Mouse (Mus musculus): ENCODE data around the gene Gars.

Gene Gars

DNA sequence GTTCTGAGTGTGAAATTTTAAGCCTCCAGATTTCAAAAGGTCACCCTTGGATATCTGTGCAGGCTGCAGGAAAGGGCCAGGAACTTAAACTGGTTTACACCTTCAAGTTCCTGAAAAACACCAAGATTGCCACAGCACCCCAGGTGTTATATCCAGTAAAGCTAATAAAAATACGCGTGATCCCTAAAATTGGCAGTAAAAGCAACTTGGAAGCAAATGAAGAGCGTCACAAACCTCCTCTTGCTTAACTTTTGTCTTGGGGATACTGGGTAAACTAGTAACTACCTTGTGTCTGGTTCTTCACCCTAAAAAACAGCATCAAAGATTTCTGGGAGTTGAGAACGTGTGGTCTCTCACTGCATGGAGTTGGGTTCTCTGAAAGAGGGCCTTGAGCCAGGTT is 1.1 kb upstream of the Gars start:
- in situ Hi-C loops (cut with MboI, MseI): loop anchor here (5.0 kb wide), 1 partner anchor 44 kb away; the partner anchor contains the start of gene Ggct

DNA sequence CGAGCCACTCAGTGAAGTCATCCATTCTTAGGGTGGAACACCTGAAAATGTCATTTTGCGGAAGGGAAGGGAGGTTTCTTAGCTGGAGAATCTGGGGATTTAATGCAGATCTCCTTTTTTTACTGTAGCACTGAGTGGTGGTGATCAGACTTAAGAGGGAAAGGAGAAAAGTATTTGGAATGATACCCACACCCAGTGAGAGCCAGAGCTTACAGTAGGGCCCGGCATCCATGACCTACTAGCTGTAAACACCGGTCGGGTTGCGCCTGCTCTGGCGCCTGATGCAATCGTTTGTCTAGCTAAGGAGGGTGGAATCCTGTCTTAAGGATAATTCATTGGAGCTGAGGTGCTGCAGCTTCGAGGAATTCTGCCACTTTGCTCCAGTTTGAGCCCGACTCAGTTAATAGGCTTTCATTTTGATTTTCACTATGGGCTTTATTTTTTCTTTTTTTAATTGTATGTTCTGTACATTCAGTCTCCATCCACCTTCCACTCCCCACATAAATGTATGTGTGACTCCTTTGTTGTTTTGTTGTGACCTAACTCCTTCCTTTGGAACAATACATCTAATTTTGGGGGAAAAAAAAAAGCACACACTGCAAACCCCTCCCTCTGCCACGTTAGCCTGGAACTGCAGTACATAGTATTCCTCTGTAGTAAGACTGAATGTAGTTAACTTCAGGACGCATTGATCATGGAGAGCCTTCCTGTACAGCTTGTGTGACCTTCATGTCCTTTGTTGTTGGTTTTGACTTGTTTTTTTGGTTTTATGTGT is 1.1 kb downstream of the Gars start:
- in situ Hi-C loops (cut with MboI, MseI): loop anchor here (5.0 kb wide), 1 partner anchor 47 kb away; the partner anchor contains the start of gene Ggct

DNA sequence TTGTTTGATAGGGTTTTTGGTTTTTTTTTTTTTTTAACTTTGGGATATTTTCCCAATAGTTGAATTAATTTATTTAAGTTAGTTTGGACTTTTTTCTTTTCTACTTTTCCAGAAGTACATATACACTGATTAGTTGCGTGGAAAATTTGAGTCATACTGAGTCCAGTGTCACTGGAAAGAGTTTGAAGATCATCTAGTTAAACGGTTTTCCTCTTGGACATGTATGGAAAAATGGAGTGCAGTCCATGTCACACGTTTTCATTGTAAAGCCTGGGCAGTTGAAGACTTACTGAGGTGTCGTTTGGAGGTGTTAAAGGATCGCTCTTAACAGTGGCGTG is 1.6 kb downstream of the Gars start:
- in situ Hi-C loops (cut with MboI, MseI): loop anchor here (5.0 kb wide), 1 partner anchor 47 kb away; the partner anchor contains the start of gene Ggct

DNA sequence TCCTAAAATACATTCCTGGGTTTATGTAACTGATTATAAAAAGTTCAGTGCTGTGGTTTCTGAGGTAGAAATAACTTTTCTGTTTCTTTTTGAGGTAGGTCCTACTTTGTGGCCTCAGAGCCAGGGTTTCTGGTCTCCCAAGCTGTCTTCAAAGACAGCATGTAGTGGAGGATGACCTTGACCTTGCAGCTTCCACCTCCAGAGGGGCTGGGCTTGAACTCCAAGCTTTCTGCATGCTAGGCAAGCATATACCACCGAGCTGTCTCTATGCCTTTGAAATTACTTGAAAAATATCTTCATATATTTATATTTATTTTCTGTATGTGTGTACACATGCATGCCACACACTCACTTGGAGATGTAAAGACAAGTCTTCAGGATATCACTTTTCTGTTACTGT is 2.2 kb downstream of the Gars start:
- in situ Hi-C loops (cut with MboI, MseI): no loop called here

DNA sequence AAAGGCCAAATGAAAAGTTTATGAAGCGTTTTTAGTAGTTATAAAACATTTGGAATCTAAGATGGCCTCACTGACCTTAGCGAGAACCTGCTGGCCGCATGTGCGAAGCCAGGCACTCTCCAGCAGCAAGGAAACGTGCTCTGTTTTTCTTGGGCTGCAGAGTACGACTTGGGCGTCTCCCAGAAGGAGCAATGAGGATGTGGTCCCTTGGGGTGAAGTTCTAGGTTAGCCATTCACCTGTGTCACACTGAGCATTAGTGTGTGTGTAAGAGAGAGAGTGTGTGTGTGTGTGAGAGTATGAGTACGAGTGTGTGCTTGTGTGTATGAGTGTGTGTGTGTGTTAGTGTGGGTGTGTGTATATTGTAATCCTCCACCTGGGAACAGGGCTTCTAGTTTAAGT is 5.4 kb downstream of the Gars start:
- in situ Hi-C loops (cut with MboI, MseI): no loop called here

DNA sequence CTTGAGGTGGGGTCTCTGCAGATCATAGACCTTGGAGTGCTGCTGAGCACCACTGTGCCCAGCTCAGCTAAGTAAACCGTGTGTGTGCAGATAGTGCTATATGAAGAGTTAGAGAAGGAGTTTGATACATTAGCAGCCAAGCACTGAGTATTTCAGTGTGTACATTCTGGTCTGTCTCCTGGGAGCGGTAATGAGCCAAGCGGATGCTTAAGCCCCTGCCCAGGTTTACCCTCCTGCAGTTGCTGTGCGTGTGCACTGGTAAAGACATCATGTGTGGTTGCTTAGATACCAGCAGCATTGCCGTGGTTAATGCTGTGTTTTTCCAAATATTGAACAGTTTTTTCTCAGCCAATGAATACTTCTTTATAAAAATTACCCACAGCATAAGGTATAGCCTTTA is 6.7 kb downstream of the Gars start:
- in situ Hi-C loops (cut with MboI, MseI): no loop called here

DNA sequence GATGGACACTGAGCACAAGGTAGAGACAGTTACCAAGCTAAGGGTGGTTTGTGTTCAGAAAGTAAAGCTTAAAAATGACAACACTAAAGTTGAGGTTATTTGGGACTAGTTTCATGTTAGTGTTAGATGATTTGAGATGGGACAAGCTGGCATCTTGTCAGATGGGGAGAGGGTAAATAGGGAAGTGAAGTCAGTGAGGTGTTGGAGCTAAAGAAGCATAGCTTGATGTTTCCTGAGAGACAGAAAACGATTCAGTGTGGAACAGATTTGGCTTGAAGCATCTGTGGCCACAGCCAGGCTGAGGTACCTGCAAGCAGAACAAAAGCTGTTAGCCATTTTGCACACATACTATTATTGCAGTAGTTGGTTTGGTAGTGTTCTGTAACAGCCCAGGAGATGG is 7.5 kb downstream of the Gars start:
- in situ Hi-C loops (cut with MboI, MseI): no loop called here

DNA sequence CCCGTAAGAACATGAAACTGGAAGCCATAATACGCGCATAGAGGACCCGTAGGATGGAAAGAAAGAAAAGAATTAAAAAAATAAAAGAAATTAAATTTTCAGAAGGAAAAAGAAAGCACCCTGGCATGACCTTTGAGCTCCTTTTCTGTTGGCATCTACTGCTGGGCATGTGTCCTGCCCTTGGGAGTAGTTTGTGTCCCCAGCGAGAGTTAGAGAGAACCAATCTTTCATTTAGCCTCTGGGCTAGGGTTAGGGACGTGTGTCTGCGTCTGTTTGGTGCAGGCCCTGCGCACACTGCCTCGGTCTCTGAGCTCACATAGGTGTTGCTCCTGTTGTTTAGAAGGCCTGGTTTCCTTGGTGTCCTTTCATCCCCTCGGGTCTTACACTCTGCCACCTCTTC is 11.4 kb downstream of the Gars start:
- in situ Hi-C loops (cut with MboI, MseI): no loop called here

DNA sequence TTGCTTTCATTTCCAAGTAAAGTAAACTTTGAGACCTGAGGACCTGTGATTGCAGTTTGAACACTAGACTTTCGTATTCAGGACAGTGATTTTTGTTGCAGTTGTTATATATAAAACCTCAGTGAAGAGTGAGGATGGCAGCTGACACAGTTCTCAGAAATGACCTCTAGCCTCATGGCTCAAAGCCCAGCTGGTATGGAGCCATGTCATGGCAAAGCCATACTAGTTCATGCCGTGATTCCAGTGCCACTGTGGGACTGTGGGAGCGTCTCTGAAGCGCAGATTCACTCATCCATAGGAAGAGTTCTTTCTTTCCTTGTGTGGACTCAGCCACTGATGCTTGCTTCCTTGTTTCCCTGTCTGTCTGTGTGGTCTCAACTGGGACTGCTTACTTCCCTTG is 16.7 kb downstream of the Gars start:
- in situ Hi-C loops (cut with MboI, MseI): loop anchor here (10.0 kb wide), 1 partner anchor 1710 kb away; no protein-coding TSS in a partner anchor

DNA sequence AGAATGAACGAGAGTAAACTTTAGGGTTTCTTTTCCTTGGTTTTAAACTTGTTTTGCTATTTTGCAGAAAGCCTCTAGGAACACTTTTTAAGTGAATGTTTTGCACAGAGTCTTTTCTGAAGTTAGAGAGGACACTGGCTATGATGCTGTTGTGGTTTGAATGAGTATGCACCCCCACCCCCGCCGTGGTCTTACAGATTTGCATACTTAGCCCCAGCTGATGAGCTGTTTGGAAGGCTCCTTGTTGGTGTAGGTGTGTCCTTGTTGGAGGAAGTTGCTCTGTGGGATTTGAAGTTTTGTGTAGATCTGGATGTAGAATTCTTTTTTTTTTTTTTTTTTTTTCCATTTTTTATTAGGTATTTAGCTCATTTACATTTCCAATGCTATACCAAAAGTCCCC is 19.6 kb downstream of the Gars start:
- in situ Hi-C loops (cut with MboI, MseI): loop anchor here (10.0 kb wide), 1 partner anchor 1707 kb away; no protein-coding TSS in a partner anchor

DNA sequence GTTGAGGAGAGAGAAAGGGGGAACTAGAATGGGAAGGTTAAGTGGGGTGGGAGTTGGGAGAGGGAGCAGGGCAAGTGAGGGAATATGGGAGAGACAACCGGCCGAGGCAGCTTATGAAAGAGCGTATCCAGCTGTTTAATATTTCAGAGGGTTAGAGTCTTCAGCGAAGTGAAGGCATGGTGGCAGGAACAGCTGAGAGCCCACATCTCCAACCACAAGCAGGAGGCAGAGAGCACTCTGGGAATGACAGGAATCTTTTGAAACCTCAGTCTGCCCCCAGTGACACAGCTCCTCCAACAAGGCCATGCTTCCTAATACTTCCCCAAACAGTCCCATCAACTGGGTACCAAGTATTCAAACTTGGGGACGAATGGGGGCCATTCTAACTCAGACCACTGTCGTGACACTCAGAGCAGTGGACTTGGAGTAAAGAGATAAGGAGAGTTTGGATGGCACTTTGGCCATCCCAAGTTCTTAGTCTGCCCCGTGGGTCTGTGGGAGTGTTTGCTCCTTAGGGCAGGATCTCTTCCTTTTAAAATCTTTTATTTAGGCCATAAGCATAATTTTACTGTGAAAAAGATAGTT is 22.5 kb downstream of the Gars start:
- in situ Hi-C loops (cut with MboI, MseI): no loop called here

DNA sequence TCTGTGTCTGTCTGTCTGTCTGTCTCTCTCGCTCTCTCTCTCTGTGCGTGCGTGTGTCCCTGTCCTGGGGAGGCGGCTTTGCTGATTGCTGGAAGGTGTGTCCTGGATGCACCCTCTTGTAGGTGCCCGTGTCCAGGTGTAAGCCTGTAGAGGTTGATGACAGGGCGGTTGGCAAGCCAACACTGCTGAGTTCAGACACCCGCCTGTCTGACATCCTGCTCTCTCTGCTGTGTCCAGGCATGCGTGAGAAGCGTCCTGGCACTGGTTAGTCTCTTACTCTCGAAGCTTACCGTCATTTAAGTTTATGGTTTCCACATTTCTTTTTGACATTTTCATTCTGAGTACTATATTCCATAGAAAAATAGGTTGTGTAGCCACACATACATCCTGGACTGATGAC is 23.5 kb downstream of the Gars start:
- in situ Hi-C loops (cut with MboI, MseI): no loop called here

DNA sequence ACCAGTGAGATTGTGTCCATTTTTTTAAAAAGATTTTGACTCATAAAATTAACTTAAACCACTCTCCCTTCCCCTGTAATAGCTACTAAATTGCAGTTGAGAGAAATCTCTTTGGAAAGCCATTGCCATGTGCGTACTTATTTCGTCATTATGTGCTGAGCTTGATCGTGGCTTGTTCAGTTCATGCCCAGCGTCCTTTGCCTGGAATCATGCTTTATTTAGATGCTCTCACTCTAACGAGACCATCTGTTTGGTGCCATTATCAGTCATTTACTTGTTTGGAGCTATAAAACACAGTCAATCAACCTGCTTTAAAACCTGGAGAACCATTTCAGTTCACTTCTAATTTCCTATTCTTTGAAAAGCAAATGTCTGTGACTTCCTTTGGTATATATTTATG is 24.4 kb downstream of the Gars start:
- in situ Hi-C loops (cut with MboI, MseI): no loop called here

DNA sequence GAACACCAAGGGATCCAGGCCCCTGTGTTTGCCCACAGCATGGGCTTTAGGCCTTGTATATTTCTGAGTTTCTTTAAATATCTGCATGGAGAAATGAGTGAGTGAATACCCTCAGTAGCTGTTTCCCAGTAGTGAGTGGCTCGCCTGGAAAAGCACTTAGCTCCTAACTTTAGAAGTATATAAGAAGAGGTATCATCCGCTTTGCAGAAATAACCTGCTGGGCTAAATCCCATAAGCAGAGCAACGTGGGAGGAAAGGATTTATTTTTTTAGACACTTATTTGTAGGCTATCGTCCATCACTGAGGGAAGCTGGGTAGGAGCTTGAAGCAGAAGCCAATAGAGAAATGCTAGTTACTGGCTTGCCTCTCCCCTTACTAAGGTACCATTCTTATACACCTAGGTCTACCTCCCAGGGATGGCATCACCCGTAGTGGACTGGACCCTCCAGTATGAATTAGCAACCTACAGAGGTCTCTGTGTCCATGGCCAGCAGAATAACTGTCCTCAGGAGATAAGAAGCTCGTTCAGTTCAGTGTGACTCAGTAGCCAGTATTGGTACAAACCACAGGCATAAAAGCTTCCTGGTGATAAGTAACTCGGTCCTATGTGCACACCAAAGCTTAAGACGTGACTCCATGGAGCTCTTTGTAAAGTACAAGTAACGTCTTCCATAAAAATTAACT is 26.1 kb downstream of the Gars start:
- in situ Hi-C loops (cut with MboI, MseI): no loop called here

DNA sequence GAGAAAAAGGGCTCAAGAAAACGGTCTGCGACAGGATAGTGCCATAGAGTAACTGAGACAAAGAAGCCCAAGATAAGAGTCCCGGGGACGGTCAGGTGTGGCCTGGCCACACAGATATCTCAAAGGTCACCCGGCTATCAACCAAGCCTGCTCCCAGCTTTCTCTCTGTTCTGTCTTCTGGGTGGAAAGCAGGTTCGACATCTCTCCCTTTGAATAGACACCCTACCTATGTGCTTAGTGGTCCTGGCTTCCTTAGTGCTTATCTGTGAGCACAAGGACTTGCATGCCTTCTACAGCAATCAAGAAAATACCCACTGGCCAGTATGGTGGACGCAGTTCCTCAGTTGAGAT is 26.6 kb downstream of the Gars start:
- in situ Hi-C loops (cut with MboI, MseI): no loop called here

DNA sequence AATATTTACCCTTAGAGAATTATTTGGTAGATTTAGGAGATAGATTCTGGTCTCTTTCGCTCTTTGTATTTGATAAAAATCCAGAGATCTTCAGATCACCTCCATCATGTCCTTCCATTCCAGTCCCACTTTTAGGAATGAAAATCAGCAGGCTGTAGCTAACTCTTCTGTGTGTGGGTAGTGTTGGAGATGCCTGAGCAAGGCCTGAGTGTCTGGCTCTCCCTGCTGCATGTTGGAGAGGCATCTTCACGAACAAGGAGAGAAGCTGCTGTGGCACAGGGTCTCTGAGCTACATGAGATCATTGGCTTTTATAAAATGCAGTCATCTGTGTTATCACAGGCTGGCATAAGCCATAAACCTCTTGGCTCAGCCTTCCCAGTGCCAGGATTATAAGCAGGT is 28.1 kb downstream of the Gars start:
- in situ Hi-C loops (cut with MboI, MseI): no loop called here

DNA sequence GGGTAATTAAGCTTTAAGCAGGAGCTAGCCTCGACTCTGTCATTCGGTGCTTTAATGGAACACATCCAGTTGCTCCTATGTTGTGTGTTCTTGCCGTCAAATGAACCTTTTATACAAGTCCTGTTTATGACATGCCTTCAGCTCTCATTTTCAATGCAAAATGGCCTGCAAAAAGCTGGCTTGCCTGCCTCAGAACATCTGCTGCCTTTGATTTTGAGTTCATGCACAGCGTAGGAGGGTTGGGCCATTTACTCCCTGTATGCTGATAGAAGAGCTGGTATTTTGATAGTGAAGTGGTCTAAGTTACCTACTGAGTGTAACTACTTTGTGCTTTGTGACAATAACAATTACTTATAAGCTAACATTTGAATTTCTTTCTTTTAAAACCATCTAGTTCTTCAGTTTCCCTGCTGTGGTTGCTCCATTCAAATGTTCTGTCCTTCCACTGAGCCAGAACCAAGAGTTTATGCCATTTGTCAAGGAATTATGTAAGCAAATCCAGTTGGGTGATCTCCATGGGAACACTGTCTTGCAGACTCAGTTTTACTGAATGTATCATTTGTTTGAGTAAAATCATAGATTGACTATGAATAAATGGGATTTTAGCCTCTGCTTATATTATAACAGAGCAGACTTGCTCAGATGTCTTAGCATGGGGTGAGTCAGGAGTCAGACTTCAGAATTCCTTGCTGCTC is 38.9 kb downstream of the Gars start:
- in situ Hi-C loops (cut with MboI, MseI): no loop called here

DNA sequence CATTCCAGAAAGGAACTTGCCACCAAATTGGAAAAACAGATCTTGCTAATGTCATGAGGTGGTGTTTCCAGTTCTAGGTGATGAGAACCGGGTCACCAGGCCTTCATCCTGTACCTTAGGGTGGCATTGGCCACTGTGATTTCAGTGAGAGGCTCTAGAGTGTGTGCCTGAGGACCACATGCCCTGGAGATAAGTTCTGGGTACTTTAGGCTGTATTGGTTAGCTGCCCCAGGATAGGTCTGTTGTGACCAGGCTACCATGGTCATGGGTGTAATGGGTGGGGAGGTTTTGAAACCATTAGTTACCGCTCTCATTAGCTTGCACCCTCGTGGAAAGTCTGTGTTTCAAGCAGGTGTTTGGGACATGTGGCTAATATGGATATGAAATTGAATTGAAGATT is 43.6 kb downstream of the Gars start:
- in situ Hi-C loops (cut with MboI, MseI): no loop called here

DNA sequence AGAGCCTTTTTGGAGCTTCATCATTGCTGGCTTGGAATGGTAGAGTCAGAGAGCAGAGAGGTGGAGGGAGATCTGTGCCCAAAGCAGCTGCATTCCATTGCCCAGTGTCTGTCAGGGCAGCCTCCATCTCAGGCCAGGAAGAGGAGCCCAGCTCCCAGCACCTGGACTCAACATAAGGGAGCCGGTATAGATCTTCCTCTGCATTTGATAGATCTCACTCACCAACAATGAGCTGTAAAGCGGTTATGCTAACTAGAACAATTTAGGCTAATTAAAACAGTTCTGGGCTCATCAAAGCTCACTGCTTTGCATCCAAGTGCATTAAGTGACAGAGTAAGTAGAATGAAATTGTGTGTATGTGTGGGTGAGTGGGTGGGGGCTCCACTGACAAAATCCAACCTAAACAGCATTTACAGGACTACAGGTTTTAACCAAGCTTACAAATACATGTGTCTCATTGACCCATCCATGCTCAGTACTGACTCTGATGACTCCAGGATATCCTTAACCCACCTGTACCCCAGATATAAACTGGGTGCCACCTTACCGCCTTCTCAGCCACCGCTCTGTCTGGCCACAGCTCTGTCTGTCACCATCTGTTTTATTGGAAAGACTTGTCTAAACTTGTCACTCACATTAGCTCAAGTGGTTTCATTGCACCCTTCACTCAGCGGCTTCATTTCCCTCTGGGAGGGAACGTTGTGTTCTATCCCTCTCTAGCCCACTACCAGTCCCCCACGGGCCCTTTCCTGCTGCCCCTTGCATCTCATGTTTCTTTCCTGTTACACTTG is 44.6 kb downstream of the Gars start:
- in situ Hi-C loops (cut with MboI, MseI): no loop called here

DNA sequence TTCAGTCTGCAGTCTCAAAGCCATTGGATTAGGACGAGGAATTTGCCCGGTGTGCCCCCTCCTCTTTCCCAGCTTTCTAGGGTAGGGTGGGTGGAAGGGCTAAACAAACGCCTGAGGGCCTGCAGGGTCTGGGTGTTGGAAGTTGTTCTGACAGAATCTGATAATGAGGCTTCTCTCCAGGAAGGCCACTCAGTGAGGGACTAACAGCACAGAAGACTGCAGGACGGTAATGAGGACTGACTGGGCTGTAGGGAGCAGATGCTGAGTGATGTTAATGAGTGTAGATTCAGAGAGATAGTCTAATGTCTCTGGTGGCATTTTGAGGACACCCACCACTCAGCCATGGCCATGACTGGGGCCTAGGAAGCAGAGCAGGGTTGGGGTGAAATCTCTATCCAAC is 49.5 kb downstream of the Gars start:
- in situ Hi-C loops (cut with MboI, MseI): no loop called here

DNA sequence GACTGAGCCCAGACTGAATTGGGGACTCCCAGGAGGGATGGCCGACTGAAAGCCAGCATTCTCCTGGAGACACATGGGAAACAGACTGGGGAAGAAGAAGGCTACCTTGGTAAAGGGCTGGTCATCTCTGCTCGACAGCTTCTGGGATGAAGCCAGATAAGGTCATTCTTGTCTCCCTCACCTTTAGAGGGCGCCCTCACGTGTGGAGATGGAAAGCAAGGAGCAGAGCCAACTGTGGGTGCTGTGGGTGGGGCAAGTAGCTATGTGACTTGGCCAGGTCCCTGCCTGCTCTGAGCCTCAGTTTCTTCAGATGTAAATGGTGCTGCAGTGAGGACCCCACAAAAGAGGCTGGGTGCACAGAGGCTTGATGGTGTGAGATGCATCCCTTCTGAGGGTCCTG is 52.8 kb downstream of the Gars start:
- in situ Hi-C loops (cut with MboI, MseI): no loop called here

DNA sequence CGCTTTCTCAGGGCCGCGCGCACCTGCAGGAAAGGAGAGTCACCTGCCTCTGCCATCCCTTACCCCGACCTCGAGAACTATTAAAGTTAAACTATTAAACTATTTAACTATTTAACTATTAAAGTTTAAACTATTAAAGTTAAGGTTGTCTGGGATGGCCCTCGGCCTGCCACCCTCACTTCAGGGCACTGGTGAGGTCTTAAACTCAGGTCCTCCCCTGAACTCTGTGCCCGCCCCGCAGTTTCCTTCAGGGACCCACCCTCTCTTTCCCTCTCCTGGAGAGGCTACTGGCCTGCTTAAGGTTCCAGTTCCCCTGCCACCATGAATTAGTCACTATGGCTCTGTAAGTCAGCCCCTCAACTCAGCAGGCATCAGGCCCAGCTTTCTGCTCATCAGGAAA is 53.6 kb downstream of the Gars start:
- in situ Hi-C loops (cut with MboI, MseI): no loop called here

Measured in T-helper 1 cell (primary cell).